42 mouse cellular contexts compared by ENCODE assay signal in genomic region chr19:39269105-39269504, GRCm38 (mm10). TPM values are rescaled to one million over a fixed set of nuclear protein-coding genes. Genes with fewer than 3 reads are reported as not detected.
"Had no signal": no experiment of that assay in that cellular context is flagged by ENCODE, and none has a peak within 500 bp of the region (broad histone marks: within the 10 kb centered on the region; RNA-seq: fewer than 3 reads in every experiment).

Gene Cyp2c29, plus strand, starts transcription at chr19:39269405.

RNA-seq across cellular contexts. Expression of gene Cyp2c29, which starts in this region (rescaled TPM):
- total RNA-seq: heart, postnatal 10 days; heart, postnatal 14 days; heart, postnatal 25 days; heart, postnatal 36 days; heart, postnatal 4 days; hematopoietic stem cell, adult 5-6 weeks; hindbrain, postnatal 0 days; layer of hippocampus, adult 18-20 months; layer of hippocampus, adult 2 months; layer of hippocampus, adult 8-10 months; layer of hippocampus, postnatal 10 days; layer of hippocampus, postnatal 14 days; layer of hippocampus, postnatal 25 days; layer of hippocampus, postnatal 36 days; left cerebral cortex, adult 18-20 months; left cerebral cortex, adult 2 months had no signal
- polyA plus RNA-seq: heart, embryonic 10.5 days; heart, embryonic 11.5 days; heart, embryonic 12.5 days; heart, embryonic 13.5 days; heart, embryonic 14.5 days; heart, embryonic 15.5 days; heart, embryonic 16.5 days; heart, postnatal 0 days; hindbrain, embryonic 10.5 days; hindbrain, embryonic 11.5 days; hindbrain, embryonic 12.5 days; hindbrain, embryonic 13.5 days; hindbrain, embryonic 14.5 days; hindbrain, embryonic 15.5 days; hindbrain, embryonic 16.5 days; hindbrain, postnatal 0 days; inflammation-experienced regulatory T-cells, adult 6 months; intestine, embryonic 14.5 days; intestine, embryonic 15.5 days; intestine, embryonic 16.5 days; intestine, postnatal 0 days; kidney, adult 2 months; kidney, embryonic 14.5 days; kidney, embryonic 15.5 days; kidney, embryonic 16.5 days; kidney, postnatal 0 days; large intestine, adult 2 months had no signal
